Mouse (Mus musculus) heart, postnatal 0 days (tissue): ENCODE results near the gene Dcaf11.

Experiments used
- CTCF ChIP-seq: IDR thresholded peaks from 2 replicates; pipeline ENCODE4 v1.5.1; 2016; ENCODE audit warnings: antibody characterized with exemption, control low read depth, low read depth
- EP300 ChIP-seq: IDR thresholded peaks from 2 replicates; pipeline ENCODE4 v1.6.1; 2016; ENCODE audit warnings: antibody characterized with exemption, low read depth

DNA sequence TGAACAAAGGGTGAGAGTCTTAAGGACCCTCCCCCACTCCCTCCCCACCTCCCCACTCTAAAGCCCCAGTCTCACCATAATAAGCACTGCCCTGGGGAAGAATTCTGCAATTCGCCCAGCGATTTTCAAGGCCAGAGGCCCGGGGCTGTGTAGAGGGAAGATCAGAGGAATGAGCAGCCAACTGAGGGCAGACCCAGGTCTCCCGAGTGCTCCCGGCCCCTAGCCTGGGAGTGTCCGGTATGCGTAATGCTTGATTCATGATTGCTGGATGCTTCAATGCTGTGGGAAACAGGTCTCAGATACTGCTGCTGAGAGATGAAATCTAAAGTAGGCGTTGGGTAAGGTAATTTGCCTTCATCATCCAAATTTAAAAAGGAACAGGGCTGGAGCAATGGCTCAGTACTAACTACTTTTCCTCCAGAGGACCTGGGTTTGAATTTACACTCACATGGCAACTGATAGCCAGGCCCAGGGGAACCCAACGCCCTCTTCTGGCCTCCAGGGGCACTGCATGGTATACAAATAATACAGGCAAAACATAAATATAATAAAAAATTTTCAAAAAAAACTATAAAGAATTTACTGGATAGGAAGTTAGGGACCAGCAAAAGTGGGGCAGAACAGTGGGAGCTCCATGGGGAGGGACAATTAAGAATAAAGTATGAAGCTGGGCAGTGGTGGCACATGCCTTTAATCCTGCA, 22.3 kb downstream of the Dcaf11 start:
- TF ChIP-seq CTCF (no peak), EP300 (no peak)
